Mouse (Mus musculus): ENCODE data around the gene Gcsam. TPM values are rescaled to one million over a fixed set of nuclear protein-coding genes. Genes with fewer than 3 reads are reported as not detected.

Gene Gcsam
- polyA plus RNA-seq, 1 experiment from 2014 or later: 0.35 TPM

Other genes starting within 250 kb of the Gcsam start
- gene Cd200, start 201.3 kb upstream of the Gcsam start, polyA plus RNA-seq (2015; fragmentation: Nextera tagmentation; extraction: Ambion mirVana): 28.7 and 33.1 TPM in 2 replicates
- gene Gm609, start 117.4 kb upstream of the Gcsam start, polyA plus RNA-seq (2015; fragmentation: Nextera tagmentation; extraction: Ambion mirVana): not detected in 2 replicates
- not detected in 2 replicates for gene Gm17783, start 78.3 kb upstream of the Gcsam start, polyA plus RNA-seq (2015; fragmentation: Nextera tagmentation; extraction: Ambion mirVana)
- gene Slc9c1, start 75.1 kb upstream of the Gcsam start, polyA plus RNA-seq (2015; fragmentation: Nextera tagmentation; extraction: Ambion mirVana): not detected in 2 replicates
- gene BC016579, start 43.7 kb downstream of the Gcsam start, polyA plus RNA-seq (2015; fragmentation: Nextera tagmentation; extraction: Ambion mirVana): 0.16 TPM in 1 of 2 replicates, not detected in the other
- gene Tmprss7, start 83.3 kb downstream of the Gcsam start, polyA plus RNA-seq (2015; fragmentation: Nextera tagmentation; extraction: Ambion mirVana): 0.06 TPM in 1 of 2 replicates, not detected in the other
- gene Tagln3, start 114.2 kb downstream of the Gcsam start, polyA plus RNA-seq (2015; fragmentation: Nextera tagmentation; extraction: Ambion mirVana): 1.8 and 8.2 TPM in 2 replicates
- gene Abhd10, start 132.6 kb downstream of the Gcsam start, polyA plus RNA-seq (2015; fragmentation: Nextera tagmentation; extraction: Ambion mirVana): 24.9 and 29.3 TPM in 2 replicates